Mouse (Mus musculus): ENCODE results near the gene Bckdha.

GRCm38 (mm10) chr7:25700732-25701131, 42.0 kb upstream of the Bckdha start:
- TF ChIP-seq GATA1 (IDR thresholded peaks at IDR 0.05; ENCODE audit: borderline replicate concordance, low read length), result no peak
- TF ChIP-seq FLI1 (IDR thresholded peaks at IDR 0.05; ENCODE audit: low read length), result no peak

Data from megakaryocyte, embryonic 14.5 days (primary cell).